Comparison of ENCODE assay signal across 17 mouse cellular contexts in genomic region chr14:97511318-97511717, GRCm38 (mm10).
DNase-seq lines count a peak whose midpoint lies in the region; ATAC-seq and TF ChIP-seq lines count a peak whose summit lies in the region.
"Had no signal": no experiment of that assay in that cellular context is flagged by ENCODE, and none has a peak within 500 bp of the region (broad histone marks: within the 10 kb centered on the region; RNA-seq: fewer than 3 reads in every experiment).

No protein-coding gene starts in this region.

- no peaks in the 10 kb centered on the region for H3K4me1 ChIP-seq in kidney, embryonic 14.5 days (ENCODE audit: control insufficient read depth, insufficient read depth, low read length)
- no peaks in the 10 kb centered on the region for H3K4me1 ChIP-seq in forebrain, postnatal 0 days (ENCODE audit: insufficient read depth)
- H3K4me1 ChIP-seq: embryonic facial prominence, embryonic 15.5 days; limb, embryonic 13.5 days had no signal

- H3K27ac ChIP-seq in kidney, embryonic 14.5 days (ENCODE audit: low read depth, low read length) = no peak overlapping the region
- H3K27ac ChIP-seq in forebrain, postnatal 0 days (ENCODE audit: low read depth, low read length) = no peak overlapping the region
- H3K27ac ChIP-seq: embryonic facial prominence, embryonic 15.5 days; limb, embryonic 13.5 days; macrophage had no signal

- H3K9ac ChIP-seq in kidney, embryonic 14.5 days (ENCODE audit: low read depth, low read length) = no peak overlapping the region
- H3K9ac ChIP-seq in forebrain, postnatal 0 days = no peak overlapping the region
- H3K9ac ChIP-seq: embryonic facial prominence, embryonic 15.5 days; limb, embryonic 13.5 days; liver, postnatal 0 days had no signal

- ATAC-seq in kidney, embryonic 14.5 days (ENCODE audit: low FRiP score, low TSS enrichment) = no peak
- ATAC-seq in forebrain, postnatal 0 days = no peak
- ATAC-seq: intestine, postnatal 0 days; liver, postnatal 0 days had no signal

- peak; percentile 16 for DNase-seq in kidney, adult 9 months
- peak; percentile 57 for DNase-seq in embryo, embryonic 10.5 days (ENCODE audit: low spot score)
- peak; percentile 2 for DNase-seq in forebrain, postnatal 0 days
- peak; percentile 54 for DNase-seq in mesoderm, embryonic 11.5 days (ENCODE audit: low read depth, low spot score)
- no peak for DNase-seq in frontal cortex, postnatal 14 days (ENCODE audit: low spot score in 2 of 2)
- no peak for DNase-seq in spleen, adult 12 weeks (ENCODE audit: low spot score)
- DNase-seq: adrenal gland, postnatal 10 days; cerebellum, postnatal 10 days; heart, adult 18-20 months; kidney, postnatal 4 days; liver, postnatal 0 days had no signal

- no peaks in the 10 kb centered on the region for H3K9me3 ChIP-seq in kidney, embryonic 14.5 days (ENCODE audit: control insufficient read depth, low read length)
- no peaks in the 10 kb centered on the region for H3K9me3 ChIP-seq in forebrain, postnatal 0 days (ENCODE audit: low read length)
- H3K9me3 ChIP-seq: embryonic facial prominence, embryonic 15.5 days; limb, embryonic 13.5 days had no signal

- no peaks in the 10 kb centered on the region for H3K27me3 ChIP-seq in kidney, embryonic 14.5 days (ENCODE audit: control insufficient read depth, insufficient read depth, low read length)
- H3K27me3 ChIP-seq in forebrain, postnatal 0 days (ENCODE audit: insufficient read depth, low read length) = no peaks in the 10 kb centered on the region
- H3K27me3 ChIP-seq: embryonic facial prominence, embryonic 15.5 days; limb, embryonic 13.5 days had no signal

- H3K4me3 ChIP-seq in kidney, embryonic 14.5 days (ENCODE audit: low read length) = no peak overlapping the region
- no peak overlapping the region for H3K4me3 ChIP-seq in forebrain, postnatal 0 days (ENCODE audit: low read depth, low read length)
- H3K4me3 ChIP-seq: embryonic facial prominence, embryonic 15.5 days; limb, embryonic 13.5 days had no signal

- H3K4me2 ChIP-seq in kidney, embryonic 14.5 days (replicated peaks; ENCODE audit: low read depth, low read length) = no peak overlapping the region
- H3K4me2 ChIP-seq in forebrain, postnatal 0 days (ENCODE audit: low read depth) = no peak overlapping the region
- H3K4me2 ChIP-seq: embryonic facial prominence, embryonic 15.5 days; limb, embryonic 13.5 days had no signal

- no peaks in the 10 kb centered on the region for H3K36me3 ChIP-seq in kidney, embryonic 14.5 days (ENCODE audit: control insufficient read depth, insufficient read depth, low read length)
- no peaks in the 10 kb centered on the region for H3K36me3 ChIP-seq in forebrain, postnatal 0 days (ENCODE audit: insufficient read depth)
- H3K36me3 ChIP-seq: embryonic facial prominence, embryonic 15.5 days; G1E; limb, embryonic 13.5 days had no signal

- WGBS in kidney, embryonic 14.5 days = 33% methylated on average over 1 of the region's 1 CpGs
- WGBS in forebrain, postnatal 0 days = 9% methylated on average over 1 of the region's 1 CpGs

- no peak for TF ChIP-seq CTCF in forebrain, postnatal 0 days (IDR thresholded peaks at IDR 0.05; ENCODE audit: low read depth)

Comparison
In these comparisons a context has a peak if more than half of its experiments do, and no peak if none do; other contexts are left out.
1. DNase-seq: peak in kidney, adult 9 months (single experiment), embryo, embryonic 10.5 days (single experiment), forebrain, postnatal 0 days (single experiment) and mesoderm, embryonic 11.5 days (single experiment); none in frontal cortex, postnatal 14 days (0 of 2) and spleen, adult 12 weeks (single experiment).